Mouse (Mus musculus) erythroblast, embryonic 14.5 days (primary cell): ENCODE data around the gene Stac2. TPM values are rescaled to one million over a fixed set of nuclear protein-coding genes. Genes with fewer than 3 reads are reported as not detected.

Experiments
- H3K27me3 ChIP-seq: 2 replicates; pipeline ENCODE4 v1.6.1; 2012; ENCODE audit warnings: inconsistent platforms; ENCODE audit not compliant: control insufficient read depth
- H3K36me3 ChIP-seq: 2 replicates; pipeline ENCODE4 v1.6.1; 2012; ENCODE audit warnings: mild to moderate bottlenecking, inconsistent platforms; ENCODE audit not compliant: control insufficient read depth
- H3K4me1 ChIP-seq: 2 replicates; pipeline ENCODE4 v1.6.1; 2012; ENCODE audit warnings: inconsistent platforms; ENCODE audit not compliant: control insufficient read depth
- H3K4me3 ChIP-seq: replicated peaks from 2 replicates; pipeline ENCODE3; 2012; ENCODE audit warnings: moderate library complexity, mild to moderate bottlenecking, inconsistent platforms
- H3K9me3 ChIP-seq: 2 replicates; pipeline ENCODE4 v1.6.1; 2012; ENCODE audit warnings: low read length, inconsistent platforms, mixed read lengths; ENCODE audit not compliant: control insufficient read depth
- GATA1 ChIP-seq: IDR thresholded peaks from 2 replicates; pipeline ENCODE4 v1.6.1; 2012; ENCODE audit warnings: low read length, inconsistent platforms, mixed read lengths
- TAL1 ChIP-seq: IDR thresholded peaks from 3 replicates; pipeline ENCODE4 v1.6.1; 2012; ENCODE audit warnings: low read length, inconsistent platforms, mixed read lengths
- polyA plus RNA-seq: library from polyadenylated mRNA; stranded (reverse); fragments of >175 nt; gene quantifications from 2 replicates; pipeline ENCODE4 v1.2.3, GENCODE M21; 2012

Stac2 gene
- polyA plus RNA-seq: not detected in 2 replicates

- TF ChIP-seq TAL1 (no peak), GATA1 (no peak)
- Histone ChIP-seq H3K4me3 (no peak within 1 kb of the TSS), H3K27me3 (peaks cover 79% of the 10 kb centered on the region), H3K4me1 (no peaks in the 10 kb centered on the region), H3K36me3 (no peaks in the 10 kb centered on the region), H3K9me3 (peaks cover 4% of the 10 kb centered on the region; the same call in 1 of the 2 replicates)
These were observed at the start of gene Stac2 for GRCm38 (mm10) chr11:98052989-98053834. Gene Stac2 (minus strand): TSS chr11:98053462.

GRCm38 (mm10) chr11:98101332-98101731 lies 48.1 kb upstream of the Stac2 start:
- Histone ChIP-seq H3K4me1 (peaks cover 3% of the 10 kb centered on the region), H3K4me3 (no peak overlapping the region), H3K36me3 (peaks cover 69% of the 10 kb centered on the region), H3K9me3 (no peaks in the 10 kb centered on the region), H3K27me3 (no peaks in the 10 kb centered on the region)
- TF ChIP-seq GATA1: no peak
- no peak for TF ChIP-seq TAL1

- Histone ChIP-seq H3K4me3 (no peak overlapping the region), H3K36me3 (peaks cover 45% of the 10 kb centered on the region), H3K27me3 (no peaks in the 10 kb centered on the region), H3K9me3 (no peaks in the 10 kb centered on the region), H3K4me1 (peaks cover 2% of the 10 kb centered on the region)
- no peak for TF ChIP-seq TAL1
- no peak for TF ChIP-seq GATA1
These were observed 37.3 kb upstream of the Stac2 start for GRCm38 (mm10) chr11:98090583-98090982.

GRCm38 (mm10) chr11:98088224-98088623 lies 35.0 kb upstream of the Stac2 start:
- peaks cover 2% of the 10 kb centered on the region for H3K4me1 ChIP-seq
- H3K9me3 ChIP-seq: no peaks in the 10 kb centered on the region
- no peaks in the 10 kb centered on the region for H3K27me3 ChIP-seq
- no peak overlapping the region for H3K4me3 ChIP-seq
- peaks cover 39% of the 10 kb centered on the region for H3K36me3 ChIP-seq
- TF ChIP-seq TAL1 (no peak), GATA1 (no peak)

- peaks cover 2% of the 10 kb centered on the region for H3K4me1 ChIP-seq
- peaks cover 27% of the 10 kb centered on the region for H3K36me3 ChIP-seq
- TF ChIP-seq GATA1 (no peak), TAL1 (no peak)
- H3K4me3 ChIP-seq: no peak overlapping the region
- H3K27me3 ChIP-seq: no peaks in the 10 kb centered on the region
- H3K9me3 ChIP-seq: no peaks in the 10 kb centered on the region
These were observed 33.3 kb upstream of the Stac2 start for GRCm38 (mm10) chr11:98086574-98086973.

GRCm38 (mm10) chr11:98086141-98086540 lies 32.9 kb upstream of the Stac2 start:
- H3K27me3 ChIP-seq: no peaks in the 10 kb centered on the region
- H3K4me1 ChIP-seq: peaks cover 2% of the 10 kb centered on the region
- TF ChIP-seq TAL1 (no peak), GATA1 (no peak)
- no peaks in the 10 kb centered on the region for H3K9me3 ChIP-seq
- H3K4me3 ChIP-seq: no peak overlapping the region
- peaks cover 23% of the 10 kb centered on the region for H3K36me3 ChIP-seq

- Histone ChIP-seq H3K4me3 (no peak overlapping the region), H3K4me1 (no peaks in the 10 kb centered on the region), H3K9me3 (no peaks in the 10 kb centered on the region), H3K36me3 (no peaks in the 10 kb centered on the region; the same call in 1 of the 2 replicates), H3K27me3 (no peaks in the 10 kb centered on the region)
- TF ChIP-seq TAL1 (no peak), GATA1 (no peak)
These were observed 29.5 kb upstream of the Stac2 start for GRCm38 (mm10) chr11:98082745-98083144.

- no peak for TF ChIP-seq TAL1
- no peak for TF ChIP-seq GATA1
- H3K9me3 ChIP-seq: no peaks in the 10 kb centered on the region
- H3K4me3 ChIP-seq: no peak overlapping the region
- H3K36me3 ChIP-seq: no peaks in the 10 kb centered on the region
- peaks cover 4% of the 10 kb centered on the region for H3K27me3 ChIP-seq
- no peaks in the 10 kb centered on the region for H3K4me1 ChIP-seq
These were observed 27.2 kb upstream of the Stac2 start for GRCm38 (mm10) chr11:98080450-98080849.

GRCm38 (mm10) chr11:98077086-98077485 lies 23.8 kb upstream of the Stac2 start:
- TF ChIP-seq GATA1 (no peak), TAL1 (no peak)
- Histone ChIP-seq H3K36me3 (no peaks in the 10 kb centered on the region), H3K9me3 (peaks cover 4% of the 10 kb centered on the region), H3K4me1 (no peaks in the 10 kb centered on the region), H3K27me3 (peaks cover 4% of the 10 kb centered on the region), H3K4me3 (no peak overlapping the region)
